23 mouse cellular contexts compared by ENCODE assay signal in genomic region chr8:7956745-7957144, GRCm38 (mm10).
DNase-seq lines count a peak whose midpoint lies in the region; ATAC-seq and TF ChIP-seq lines count a peak whose summit lies in the region.
"Had no signal": no experiment of that assay in that cellular context is flagged by ENCODE, and none has a peak within 500 bp of the region (broad histone marks: within the 10 kb centered on the region; RNA-seq: fewer than 3 reads in every experiment).

No protein-coding gene starts in this region.

- no peaks in the 10 kb centered on the region for H3K36me3 ChIP-seq in forebrain, embryonic 15.5 days
- no peaks in the 10 kb centered on the region for H3K36me3 ChIP-seq in forebrain, embryonic 10.5 days (replicated peaks)
- no peaks in the 10 kb centered on the region for H3K36me3 ChIP-seq in forebrain, postnatal 0 days (ENCODE audit: insufficient read depth)
- H3K36me3 ChIP-seq: embryonic facial prominence, embryonic 10.5 days; embryonic facial prominence, embryonic 13.5 days; hindbrain, embryonic 12.5 days; hindbrain, embryonic 15.5 days had no signal

- H3K27ac ChIP-seq in forebrain, embryonic 15.5 days (replicated peaks): peak overlapping the region; percentile 52
- H3K27ac ChIP-seq in forebrain, embryonic 10.5 days: no peak overlapping the region
- H3K27ac ChIP-seq in forebrain, postnatal 0 days (ENCODE audit: low read depth, low read length): no peak overlapping the region
- H3K27ac ChIP-seq: embryonic facial prominence, embryonic 10.5 days; embryonic facial prominence, embryonic 13.5 days; gastrocnemius, adult 2 months; hindbrain, embryonic 12.5 days; hindbrain, embryonic 15.5 days had no signal

- H3K27me3 ChIP-seq in forebrain, embryonic 15.5 days: no peaks in the 10 kb centered on the region
- no peaks in the 10 kb centered on the region for H3K27me3 ChIP-seq in forebrain, embryonic 10.5 days (ENCODE audit: poor library complexity, severe bottlenecking)
- no peaks in the 10 kb centered on the region for H3K27me3 ChIP-seq in forebrain, postnatal 0 days (ENCODE audit: insufficient read depth, low read length)
- H3K27me3 ChIP-seq: embryonic facial prominence, embryonic 13.5 days; hindbrain, embryonic 12.5 days; hindbrain, embryonic 15.5 days had no signal

- no peak overlapping the region for H3K9ac ChIP-seq in forebrain, embryonic 15.5 days (replicated peaks)
- no peak overlapping the region for H3K9ac ChIP-seq in forebrain, postnatal 0 days
- H3K9ac ChIP-seq: embryonic facial prominence, embryonic 13.5 days; hindbrain, embryonic 12.5 days; hindbrain, embryonic 15.5 days had no signal

- no peaks in the 10 kb centered on the region for H3K4me1 ChIP-seq in forebrain, embryonic 15.5 days
- no peaks in the 10 kb centered on the region for H3K4me1 ChIP-seq in forebrain, embryonic 10.5 days
- H3K4me1 ChIP-seq in forebrain, postnatal 0 days (ENCODE audit: insufficient read depth): no peaks in the 10 kb centered on the region
- H3K4me1 ChIP-seq: embryonic facial prominence, embryonic 10.5 days; embryonic facial prominence, embryonic 13.5 days; hindbrain, embryonic 12.5 days; hindbrain, embryonic 15.5 days had no signal

- H3K9me3 ChIP-seq in forebrain, embryonic 15.5 days: no peaks in the 10 kb centered on the region
- H3K9me3 ChIP-seq in forebrain, embryonic 10.5 days: no peaks in the 10 kb centered on the region
- no peaks in the 10 kb centered on the region for H3K9me3 ChIP-seq in forebrain, postnatal 0 days (ENCODE audit: low read length)
- H3K9me3 ChIP-seq: embryonic facial prominence, embryonic 10.5 days; embryonic facial prominence, embryonic 13.5 days; hindbrain, embryonic 12.5 days; hindbrain, embryonic 15.5 days had no signal

- no peak overlapping the region for H3K4me3 ChIP-seq in forebrain, embryonic 15.5 days
- H3K4me3 ChIP-seq in forebrain, embryonic 10.5 days: no peak overlapping the region
- H3K4me3 ChIP-seq in forebrain, postnatal 0 days (ENCODE audit: low read depth, low read length): no peak overlapping the region
- H3K4me3 ChIP-seq: embryonic facial prominence, embryonic 10.5 days; embryonic facial prominence, embryonic 13.5 days; erythroblast, embryonic 14.5 days; gastrocnemius, adult 2 months; hindbrain, embryonic 12.5 days; hindbrain, embryonic 15.5 days had no signal

- no peak overlapping the region for H3K4me2 ChIP-seq in forebrain, embryonic 15.5 days (replicated peaks)
- no peak overlapping the region for H3K4me2 ChIP-seq in forebrain, postnatal 0 days (ENCODE audit: low read depth)
- H3K4me2 ChIP-seq: embryonic facial prominence, embryonic 13.5 days; heart, embryonic 11.5 days; hindbrain, embryonic 12.5 days; hindbrain, embryonic 15.5 days had no signal

- peak; percentile 61 for ATAC-seq in forebrain, embryonic 15.5 days (replicated peaks)
- ATAC-seq in forebrain, postnatal 0 days: peak; percentile 29; the same call in 1 of the 2 replicates
- ATAC-seq: CD4-positive, CD25-positive, alpha-beta regulatory T cell, adult 4 months had no signal

- TF ChIP-seq CTCF in forebrain, postnatal 0 days (IDR thresholded peaks at IDR 0.05; ENCODE audit: low read depth): no peak

- no peak for DNase-seq in forebrain, embryonic 10.5 days (ENCODE audit: extremely low spot score, low spot score)
- DNase-seq in layer of hippocampus, postnatal 36 days: peak; percentile 5 to 9
- DNase-seq in layer of hippocampus, adult 9-10 months (ENCODE audit: low spot score): no peak
- peak; percentile 59 for DNase-seq in forebrain, postnatal 0 days
- DNase-seq in retina, postnatal 1 day: no peak
- DNase-seq: adrenal gland, adult 2 months; adrenal gland, postnatal 14 days; cerebellum, adult 11-12 months; cerebellum, adult 8-10 months; cerebellum, postnatal 10 days; cerebellum, postnatal 36 days; embryo, embryonic 11 days; gastrocnemius, adult 2 months; gastrocnemius, postnatal 14 days; heart, adult 11 months had no signal

Comparison
In these comparisons a context has a peak if more than half of its experiments do, and no peak if none do; other contexts are left out.
1. DNase-seq: peak in layer of hippocampus, postnatal 36 days (2 of 2) and forebrain, postnatal 0 days (single experiment); none in forebrain, embryonic 10.5 days (single experiment), layer of hippocampus, adult 9-10 months (single experiment) and retina, postnatal 1 day (single experiment).